Comparison of ENCODE assay signal across 31 mouse cellular contexts in the genomic region with DNA sequence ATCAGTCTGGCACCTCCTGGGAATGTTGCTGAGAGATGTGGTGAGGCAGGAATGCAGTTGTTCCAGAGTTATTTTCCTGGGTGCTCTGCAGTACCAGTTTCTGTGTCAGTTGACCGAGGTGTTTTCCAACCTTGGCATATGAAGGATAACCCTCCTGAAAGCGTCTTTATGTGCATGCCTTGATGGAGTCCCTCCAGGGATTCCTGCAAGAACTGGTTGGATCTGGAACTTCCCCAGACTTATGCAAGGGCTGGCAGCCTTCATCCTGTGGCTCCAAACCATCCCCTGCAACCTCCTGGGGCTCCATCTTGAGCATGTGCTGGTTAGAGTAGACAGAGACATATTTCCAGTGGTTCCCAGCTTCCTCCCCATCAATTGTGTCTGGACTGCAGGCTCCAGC. TPM values are rescaled to one million over a fixed set of nuclear protein-coding genes. Genes with fewer than 3 reads are reported as not detected.
DNase-seq lines count a peak whose midpoint lies in the region; ATAC-seq and TF ChIP-seq lines count a peak whose summit lies in the region.
"Had no signal": no experiment of that assay in that cellular context is flagged by ENCODE, and none has a peak within 500 bp of the region (broad histone marks: within the 10 kb centered on the region; RNA-seq: fewer than 3 reads in every experiment).

No protein-coding gene starts in this region.

- TF ChIP-seq CTCF in kidney, adult 2 months (conservative IDR thresholded peaks at IDR 0.05; ENCODE audit: insufficient read depth, insufficient read length, low read depth, low read length) = no peak

- H3K4me1 ChIP-seq in embryonic facial prominence, embryonic 15.5 days = peaks cover 25% of the 10 kb centered on the region
- peaks cover 16% of the 10 kb centered on the region; the same call in 1 of the 2 replicates for H3K4me1 ChIP-seq in embryonic facial prominence, embryonic 10.5 days
- no peaks in the 10 kb centered on the region for H3K4me1 ChIP-seq in kidney, adult 2 months (ENCODE audit: control insufficient read depth, insufficient read depth, low read length)
- no peaks in the 10 kb centered on the region for H3K4me1 ChIP-seq in kidney, embryonic 14.5 days (ENCODE audit: control insufficient read depth, insufficient read depth, low read length)
- peaks cover 49% of the 10 kb centered on the region for H3K4me1 ChIP-seq in liver, embryonic 13.5 days (replicated peaks)
- H3K4me1 ChIP-seq: intestine, embryonic 15.5 days had no signal

- no peak overlapping the region for H3K9ac ChIP-seq in embryonic facial prominence, embryonic 15.5 days
- no peak overlapping the region for H3K9ac ChIP-seq in kidney, embryonic 14.5 days (ENCODE audit: low read depth, low read length)
- no peak overlapping the region for H3K9ac ChIP-seq in liver, embryonic 13.5 days
- H3K9ac ChIP-seq: embryonic facial prominence, embryonic 13.5 days; heart, embryonic 15.5 days; hindbrain, embryonic 13.5 days; intestine, embryonic 15.5 days had no signal

- no peaks in the 10 kb centered on the region for H3K27me3 ChIP-seq in embryonic facial prominence, embryonic 15.5 days
- no peaks in the 10 kb centered on the region for H3K27me3 ChIP-seq in embryonic facial prominence, embryonic 10.5 days (replicated peaks; ENCODE audit: low read depth, poor library complexity, severe bottlenecking)
- H3K27me3 ChIP-seq in kidney, adult 2 months (replicated peaks; ENCODE audit: control insufficient read depth, insufficient read depth, low read length) = no peaks in the 10 kb centered on the region
- H3K27me3 ChIP-seq in kidney, embryonic 14.5 days (ENCODE audit: control insufficient read depth, insufficient read depth, low read length) = no peaks in the 10 kb centered on the region
- H3K27me3 ChIP-seq in liver, embryonic 13.5 days = no peaks in the 10 kb centered on the region
- H3K27me3 ChIP-seq: CH12.LX; embryonic facial prominence, embryonic 13.5 days; heart, embryonic 15.5 days; hindbrain, embryonic 13.5 days; intestine, embryonic 15.5 days had no signal

- no peak for TF ChIP-seq POLR2A in kidney, adult 2 months (IDR thresholded peaks at IDR 0.05; ENCODE audit: low read depth, low read length)

- H3K4me3 ChIP-seq in embryonic facial prominence, embryonic 15.5 days (replicated peaks) = no peak overlapping the region
- H3K4me3 ChIP-seq in embryonic facial prominence, embryonic 10.5 days = no peak overlapping the region
- H3K4me3 ChIP-seq in kidney, adult 2 months (ENCODE audit: insufficient read depth, low read depth, low read length) = no peak overlapping the region
- no peak overlapping the region for H3K4me3 ChIP-seq in kidney, embryonic 14.5 days (ENCODE audit: low read length)
- H3K4me3 ChIP-seq in liver, embryonic 13.5 days (replicated peaks) = no peak overlapping the region
- H3K4me3 ChIP-seq: embryonic facial prominence, embryonic 13.5 days; heart, embryonic 15.5 days; hindbrain, embryonic 10.5 days; hindbrain, embryonic 13.5 days; intestine, embryonic 15.5 days had no signal

- ATAC-seq in embryonic facial prominence, embryonic 15.5 days (ENCODE audit: insufficient number of reproducible peaks, low FRiP score, low TSS enrichment, low read depth) = no peak
- ATAC-seq in kidney, embryonic 14.5 days (ENCODE audit: low FRiP score, low TSS enrichment) = no peak
- no peak for ATAC-seq in liver, embryonic 13.5 days (ENCODE audit: low read depth)
- ATAC-seq: forebrain, embryonic 14.5 days; hindbrain, embryonic 16.5 days; intestine, embryonic 15.5 days had no signal

- no peaks in the 10 kb centered on the region for H3K9me3 ChIP-seq in embryonic facial prominence, embryonic 15.5 days (replicated peaks)
- no peaks in the 10 kb centered on the region for H3K9me3 ChIP-seq in embryonic facial prominence, embryonic 10.5 days
- H3K9me3 ChIP-seq in kidney, embryonic 14.5 days (ENCODE audit: control insufficient read depth, low read length) = no peaks in the 10 kb centered on the region
- H3K9me3 ChIP-seq in liver, embryonic 13.5 days (replicated peaks) = no peaks in the 10 kb centered on the region
- H3K9me3 ChIP-seq: embryonic facial prominence, embryonic 13.5 days; G1E; heart, embryonic 15.5 days; hindbrain, embryonic 10.5 days; hindbrain, embryonic 13.5 days; intestine, embryonic 15.5 days had no signal

- H3K36me3 ChIP-seq in embryonic facial prominence, embryonic 15.5 days = peaks cover 12% of the 10 kb centered on the region; the same call in 1 of the 2 replicates
- peaks cover 90% of the 10 kb centered on the region for H3K36me3 ChIP-seq in embryonic facial prominence, embryonic 10.5 days (replicated peaks)
- H3K36me3 ChIP-seq in kidney, adult 2 months (ENCODE audit: control insufficient read depth, insufficient read depth, low read length) = no peaks in the 10 kb centered on the region
- H3K36me3 ChIP-seq in kidney, embryonic 14.5 days (ENCODE audit: control insufficient read depth, insufficient read depth, low read length) = peaks cover 8% of the 10 kb centered on the region; the same call in 1 of the 2 replicates
- H3K36me3 ChIP-seq in liver, embryonic 13.5 days = peaks cover 66% of the 10 kb centered on the region
- H3K36me3 ChIP-seq: G1E; intestine, embryonic 15.5 days had no signal

- peak overlapping the region; percentile 34; the same call in 1 of the 2 replicates for H3K27ac ChIP-seq in embryonic facial prominence, embryonic 15.5 days (replicated peaks)
- H3K27ac ChIP-seq in embryonic facial prominence, embryonic 10.5 days (replicated peaks) = no peak overlapping the region
- H3K27ac ChIP-seq in kidney, adult 2 months (ENCODE audit: insufficient read depth, low read depth, low read length) = no peak overlapping the region
- no peak overlapping the region for H3K27ac ChIP-seq in kidney, embryonic 14.5 days (ENCODE audit: low read depth, low read length)
- peak overlapping the region; percentile 10; the same call in 1 of the 2 replicates for H3K27ac ChIP-seq in liver, embryonic 13.5 days
- H3K27ac ChIP-seq: embryonic facial prominence, embryonic 13.5 days; heart, embryonic 15.5 days; hindbrain, embryonic 10.5 days; hindbrain, embryonic 13.5 days; intestine, embryonic 15.5 days had no signal

- WGBS in embryonic facial prominence, embryonic 15.5 days = 65% methylated on average over 2 of the region's 2 CpGs
- WGBS in embryonic facial prominence, embryonic 10.5 days = 92% methylated on average over 2 of the region's 2 CpGs
- WGBS in kidney, adult 2 months = 71% methylated on average over 2 of the region's 2 CpGs
- WGBS in kidney, embryonic 14.5 days = 90% methylated on average over 2 of the region's 2 CpGs
- WGBS in liver, embryonic 13.5 days (ENCODE audit: insufficient replicate concordance) = 78% methylated on average over 2 of the region's 2 CpGs

- no peak overlapping the region for H3K4me2 ChIP-seq in embryonic facial prominence, embryonic 15.5 days (replicated peaks)
- H3K4me2 ChIP-seq in kidney, embryonic 14.5 days (replicated peaks; ENCODE audit: low read depth, low read length) = no peak overlapping the region
- no peak overlapping the region for H3K4me2 ChIP-seq in liver, embryonic 13.5 days
- H3K4me2 ChIP-seq: embryonic facial prominence, embryonic 13.5 days; heart, embryonic 11.5 days; heart, embryonic 15.5 days; hindbrain, embryonic 13.5 days; intestine, embryonic 15.5 days had no signal

- no peak for DNase-seq in embryonic facial prominence, embryonic 10.5 days (ENCODE audit: low spot score)
- DNase-seq in kidney, adult 2 months = peak; percentile 14
- DNase-seq in liver, embryonic 13.5 days = no peak
- DNase-seq in liver = no peak
- DNase-seq in gonadal fat pad, adult 2 months (ENCODE audit: low read depth) = peak; percentile 86
- no peak for DNase-seq in adrenal gland, adult 18-20 months (ENCODE audit: low spot score in 2 of 2)
- DNase-seq: adrenal gland, postnatal 10 days; adrenal gland, postnatal 36 days; B cell, adult 2 months; cerebellum, adult 2 months; cerebellum, adult 9-11 months; cerebellum, postnatal 25 days; gastrocnemius, postnatal 10 days; gastrocnemius, postnatal 36 days; heart, adult 11 months; heart, postnatal 10 days; heart, postnatal 36 days; kidney, adult 11 months had no signal

RNA-seq across cellular contexts. Expression of a gene that starts 36.5 kb away (rescaled TPM):
- polyA plus RNA-seq in embryonic facial prominence, embryonic 15.5 days (2015; fragmentation: Nextera tagmentation; extraction: Ambion mirVana) = 0.29 and 0.71 TPM in 2 replicates
- 0.08 and 0.82 TPM in 2 replicates for polyA plus RNA-seq in embryonic facial prominence, embryonic 10.5 days (2016; fragmentation: Nextera tagmentation; extraction: Ambion mirVana)
- polyA plus RNA-seq in kidney, adult 2 months (2012; rRNA removed) = 46.8 and 66.0 TPM in 2 replicates
- polyA plus RNA-seq in kidney, embryonic 14.5 days (2014; fragmentation: Nextera tagmentation; extraction: Ambion mirVana) = 0.76 and 0.96 TPM in 2 replicates
- polyA plus RNA-seq in liver, embryonic 13.5 days (2015; fragmentation: Nextera tagmentation; extraction: Ambion mirVana) = 51.6 and 53.5 TPM in 2 replicates
- polyA plus RNA-seq in gonadal fat pad, adult 2 months (2012; rRNA removed) = 104 and 155 TPM in 2 replicates
- total RNA-seq in adrenal gland, adult 18-20 months (2021) = under 1 TPM; 0.22 to 0.96 TPM
- total RNA-seq: CH12.LX had no signal
- polyA plus RNA-seq: forebrain, embryonic 14.5 days; G1E had no signal

RNA-seq across cellular contexts. Expression of a gene that starts 51.8 kb away (rescaled TPM):
- 9.6 and 11.1 TPM in 2 replicates for polyA plus RNA-seq in embryonic facial prominence, embryonic 15.5 days (2015; fragmentation: Nextera tagmentation; extraction: Ambion mirVana)
- 0.34 and 0.35 TPM in 2 replicates for polyA plus RNA-seq in embryonic facial prominence, embryonic 10.5 days (2016; fragmentation: Nextera tagmentation; extraction: Ambion mirVana)
- 1.5 and 1.6 TPM in 2 replicates for polyA plus RNA-seq in kidney, adult 2 months (2012; rRNA removed)
- 0.35 and 0.37 TPM in 2 replicates for polyA plus RNA-seq in kidney, embryonic 14.5 days (2014; fragmentation: Nextera tagmentation; extraction: Ambion mirVana)
- polyA plus RNA-seq in liver, embryonic 13.5 days (2015; fragmentation: Nextera tagmentation; extraction: Ambion mirVana) = 0.13 and 0.16 TPM in 2 replicates
- polyA plus RNA-seq in gonadal fat pad, adult 2 months (2012; rRNA removed) = 1.4 and 2.2 TPM in 2 replicates
- 10 to 100 TPM in 1 of 2 experiments, 1 to 10 TPM in 1; 7.4 to 16.0 TPM for total RNA-seq in adrenal gland, adult 18-20 months (2021)
- total RNA-seq: CH12.LX; common myeloid progenitor, adult 5-6 weeks; G1E had no signal
- polyA plus RNA-seq: G1E had no signal

RNA-seq across cellular contexts. Expression of a gene that starts 55.5 kb away (rescaled TPM):
- polyA plus RNA-seq in embryonic facial prominence, embryonic 15.5 days (2015; fragmentation: Nextera tagmentation; extraction: Ambion mirVana) = 40.1 and 42.3 TPM in 2 replicates
- 52.7 and 54.5 TPM in 2 replicates for polyA plus RNA-seq in embryonic facial prominence, embryonic 10.5 days (2016; fragmentation: Nextera tagmentation; extraction: Ambion mirVana)
- polyA plus RNA-seq in kidney, adult 2 months (2012; rRNA removed) = 14.1 and 20.7 TPM in 2 replicates
- polyA plus RNA-seq in kidney, embryonic 14.5 days (2014; fragmentation: Nextera tagmentation; extraction: Ambion mirVana) = 20.8 and 29.3 TPM in 2 replicates
- polyA plus RNA-seq in liver, embryonic 13.5 days (2015; fragmentation: Nextera tagmentation; extraction: Ambion mirVana) = 21.7 and 28.8 TPM in 2 replicates
- polyA plus RNA-seq in gonadal fat pad, adult 2 months (2012; rRNA removed) = 23.1 and 25.0 TPM in 2 replicates
- 10 to 100 TPM in 1 of 2 experiments, 1 to 10 TPM in 1; 6.4 to 20.2 TPM for total RNA-seq in adrenal gland, adult 18-20 months (2021)

Comparison
In these comparisons a context has a peak if more than half of its experiments do, and no peak if none do; other contexts are left out.
1. H3K27ac ChIP-seq: peak in embryonic facial prominence, embryonic 15.5 days (single experiment) and liver, embryonic 13.5 days (single experiment); none in embryonic facial prominence, embryonic 10.5 days (single experiment), kidney, adult 2 months (single experiment) and kidney, embryonic 14.5 days (single experiment).
2. RNA of a gene that starts 36.5 kb away (polyA plus RNA-seq): 104 to 155 TPM in gonadal fat pad, adult 2 months, 51.6 to 53.5 TPM in liver, embryonic 13.5 days and 46.8 to 66.0 TPM in kidney, adult 2 months; 0.08 to 0.82 TPM in embryonic facial prominence, embryonic 10.5 days, 0.76 to 0.96 TPM in kidney, embryonic 14.5 days and 0.29 to 0.71 TPM in embryonic facial prominence, embryonic 15.5 days; every median in the first group is over 10 times any median in the second.
3. DNase-seq: peak in kidney, adult 2 months (single experiment) and gonadal fat pad, adult 2 months (single experiment); none in embryonic facial prominence, embryonic 10.5 days (single experiment), liver, embryonic 13.5 days (single experiment), liver (single experiment) and adrenal gland, adult 18-20 months (0 of 2).